Mouse (Mus musculus) heart, adult 11 months (tissue): Measurements from ENCODE around the gene Ruvbl2.
"Not testable (repeated sequence)": the region's sequence is repeated elsewhere in the genome, so short reads cannot be mapped to it uniquely, and the experiment has no call there.

Source experiments
- DNase-seq: peaks from one replicate; pipeline ENCODE4 v3.0.0; 2022

Ruvbl2 gene

GRCm38 (mm10) chr7:45437521-45438276 is at the start of gene Ruvbl2:
Gene Ruvbl2 (minus strand): TSS chr7:45438096.
- peak; percentile 89 for DNase-seq

GRCm38 (mm10) chr7:45486761-45487415 is 49.0 kb upstream of the Ruvbl2 start, which contains the start of gene Gm45808:
Gene Gm45808 (minus strand): TSS chr7:45486811.
- DNase-seq, result no peak

- no peak for DNase-seq
Observed at GRCm38 (mm10) chr7:45486158-45486557, 48.3 kb upstream of the Ruvbl2 start.

- DNase-seq, result not testable (repeated sequence)
Observed at GRCm38 (mm10) chr7:45484985-45485384, 47.1 kb upstream of the Ruvbl2 start.

- DNase-seq, result no peak
Observed at GRCm38 (mm10) chr7:45482166-45482565, 44.3 kb upstream of the Ruvbl2 start.

- DNase-seq, result peak; percentile 94
Observed at GRCm38 (mm10) chr7:45481374-45481927, 43.6 kb upstream of the Ruvbl2 start, which contains the start of gene Tulp2. Gene Tulp2 (plus strand): TSS chr7:45481877.

GRCm38 (mm10) chr7:45480310-45480709 is 42.4 kb upstream of the Ruvbl2 start:
- DNase-seq, result not testable (repeated sequence)

- DNase-seq, result peak; percentile 92
Observed at GRCm38 (mm10) chr7:45478774-45479173, 40.9 kb upstream of the Ruvbl2 start.

GRCm38 (mm10) chr7:45477003-45477402 is 39.1 kb upstream of the Ruvbl2 start:
- DNase-seq, result peak; percentile 92

- DNase-seq, result no peak
Observed at GRCm38 (mm10) chr7:45476453-45476852, 38.6 kb upstream of the Ruvbl2 start.

GRCm38 (mm10) chr7:45475291-45475969 is 37.5 kb upstream of the Ruvbl2 start:
- peak; percentile 91 for DNase-seq

- DNase-seq, result peak; percentile 89
Observed at GRCm38 (mm10) chr7:45470869-45471268, 33.0 kb upstream of the Ruvbl2 start.

GRCm38 (mm10) chr7:45467090-45467670 is 29.3 kb upstream of the Ruvbl2 start:
- peak; percentile 90 for DNase-seq

- DNase-seq, result peak; percentile 100
Observed at GRCm38 (mm10) chr7:45466283-45467089, 28.6 kb upstream of the Ruvbl2 start, which contains the start of gene Bax. Gene Bax (minus strand): TSS chr7:45466898.

- peak; percentile 94 for DNase-seq
Observed at GRCm38 (mm10) chr7:45465549-45465948, 27.7 kb upstream of the Ruvbl2 start.

- DNase-seq, result peak; percentile 90
Observed at GRCm38 (mm10) chr7:45465112-45465511, 27.2 kb upstream of the Ruvbl2 start.

GRCm38 (mm10) chr7:45463987-45464778 is 26.3 kb upstream of the Ruvbl2 start:
- DNase-seq, result peak; percentile 91

- peak; percentile 86 for DNase-seq
Observed at GRCm38 (mm10) chr7:45462868-45463267, 25.0 kb upstream of the Ruvbl2 start.

GRCm38 (mm10) chr7:45462325-45462724 is 24.4 kb upstream of the Ruvbl2 start:
- DNase-seq, result peak; percentile 87

- DNase-seq, result peak; percentile 93
Observed at GRCm38 (mm10) chr7:45461781-45462180, 23.9 kb upstream of the Ruvbl2 start.

GRCm38 (mm10) chr7:45461326-45461725 is 23.4 kb upstream of the Ruvbl2 start:
- peak; percentile 96 for DNase-seq
